Mouse (Mus musculus) left cerebral cortex, adult 2 months (tissue): Measurements from ENCODE around the gene Panx2. TPM values are rescaled to one million over a fixed set of nuclear protein-coding genes. Genes with fewer than 3 reads are reported as not detected.
A peak's percentile ranks its signal among the peaks of the same experiment; 100 is the strongest.

Experiments used
- DNase-seq, 2 experiments: peaks; one replicate each; pipeline ENCODE4 v3.0.0; 2021 to 2022; ENCODE audit warnings: low spot score in 2 of 2, mixed read lengths in 1 of 2; ENCODE audit errors: extremely low spot score in 1 of 2
- H3K27ac ChIP-seq: fragments of 200-600 bp; 2 replicates; pipeline ENCODE4 v1.8.1; 2022
- H3K4me3 ChIP-seq: fragments of 200-600 bp; 2 replicates; pipeline ENCODE4 v1.8.1; 2022
- CTCF ChIP-seq: fragments of 200-600 bp; IDR thresholded peaks from 2 replicates; pipeline ENCODE4 v1.8.1; 2022; ENCODE audit warnings: antibody characterized with exemption, mild to moderate bottlenecking, moderate library complexity
- intact Hi-C: fragments of 180-260 bp; cut with DNase I; formaldehyde crosslinking; loops from one replicate; pipeline ENCODE4 v1.15.1; 2025
- total RNA-seq, 2 experiments: library from RNA; stranded (reverse); gene quantifications; 2 replicates each; pipeline ENCODE4 v1.2.3; 2021

Panx2 gene
- total RNA-seq, 2 experiments from 2014 or later: 99.1 to 121 TPM

GRCm38 (mm10) chr15:89103921-89104320, 44.4 kb downstream of the Panx2 start:
- Histone ChIP-seq H3K27ac (peak overlapping the region; percentile 71), H3K4me3 (no peak overlapping the region)
- TF ChIP-seq CTCF: no peak; the same call in 1 of the 2 replicates
- no peak for DNase-seq
- intact Hi-C loops: no loop called here

GRCm38 (mm10) chr15:89104425-89104824, 44.9 kb downstream of the Panx2 start:
- Histone ChIP-seq H3K27ac (peak overlapping the region; percentile 71), H3K4me3 (no peak overlapping the region)
- intact Hi-C loops: no loop called here
- DNase-seq: peak in 1 of 2 experiments; percentile 59
- TF ChIP-seq CTCF: no peak

- intact Hi-C loops: loop anchor here (5.0 kb wide), 1 partner anchor 174 kb away; no protein-coding TSS in a partner anchor
- Histone ChIP-seq H3K27ac (peak overlapping the region; percentile 50; the same call in 1 of the 2 replicates), H3K4me3 (no peak overlapping the region)
- DNase-seq: peak in 1 of 2 experiments; percentile 57
- TF ChIP-seq CTCF: peak; percentile 16; the same call in 1 of the 2 replicates
Observed at GRCm38 (mm10) chr15:89106073-89106472, 46.5 kb downstream of the Panx2 start.

- DNase-seq: no peak
- no peak for TF ChIP-seq CTCF
- intact Hi-C loops: loop anchor here (5.0 kb wide), 1 partner anchor 175 kb away; no protein-coding TSS in a partner anchor
- Histone ChIP-seq H3K4me3 (no peak overlapping the region), H3K27ac (peak overlapping the region; percentile 34; the same call in 1 of the 2 replicates)
Observed at GRCm38 (mm10) chr15:89106976-89107375, 47.4 kb downstream of the Panx2 start.

DNA sequence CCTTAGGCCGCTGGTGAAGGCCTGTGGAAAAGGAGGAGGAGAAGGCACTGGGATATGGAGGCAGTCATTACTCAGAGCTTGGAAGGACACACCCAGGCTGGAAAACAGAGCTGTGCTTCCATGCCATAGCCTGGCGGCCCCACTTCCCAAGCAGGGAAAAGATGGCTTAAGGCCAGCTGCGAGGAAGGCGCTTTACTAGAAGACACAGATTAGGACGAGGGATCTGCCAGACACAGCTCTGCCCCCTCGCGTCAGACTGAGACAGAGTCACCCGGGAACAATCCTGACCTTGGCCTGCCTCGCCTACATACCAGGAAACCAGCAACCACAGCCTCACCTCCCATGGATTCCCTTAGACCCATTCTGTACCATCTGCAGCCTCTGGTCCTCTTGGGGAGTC, 50.6 kb downstream of the Panx2 start:
- no peak; the same call in 1 of the 2 replicates for TF ChIP-seq CTCF
- intact Hi-C loops: no loop called here
- no peak for DNase-seq

GRCm38 (mm10) chr15:89118007-89118406, 58.5 kb downstream of the Panx2 start:
- no peak for DNase-seq
- Histone ChIP-seq H3K27ac (no peak overlapping the region), H3K4me3 (no peak overlapping the region)
- peak; percentile 29 for TF ChIP-seq CTCF
- intact Hi-C loops: no loop called here

More for the DNA sequence above, 50.6 kb downstream of the Panx2 start:
- H3K4me3 ChIP-seq: no peak overlapping the region
- H3K27ac ChIP-seq: no peak overlapping the region

GRCm38 (mm10) chr15:89122649-89123366, 63.3 kb downstream of the Panx2 start, which contains the start of gene Tubgcp6:
TSS of gene Tubgcp6 (minus strand) at chr15:89123112.
- H3K27ac ChIP-seq: peak within 1 kb of the TSS; percentile 93
- no peak for TF ChIP-seq CTCF
- peak; percentile 96 to 97 for DNase-seq

More at GRCm38 (mm10) chr15:89122649-89123366, 63.3 kb downstream of the Panx2 start, which contains the start of gene Tubgcp6:
- intact Hi-C loops: loop anchor here (2.0 kb wide), 1 partner anchor 74 kb away; the partner anchor contains the start of gene Dennd6b
- peak within 1 kb of the TSS; percentile 94 for H3K4me3 ChIP-seq

Other genes with a start within 250 kb of the Panx2 start
- 10 to 100 TPM; 13.3 to 14.4 TPM for gene Alg12, start 240.4 kb upstream of the Panx2 start, total RNA-seq
- gene Creld2, start 240.1 kb upstream of the Panx2 start, total RNA-seq: 10 to 100 TPM; 22.1 to 26.3 TPM
- 10 to 100 TPM; 46.8 to 50.0 TPM for gene Pim3, start 197.5 kb upstream of the Panx2 start, total RNA-seq
- gene Ttll8, start 105.3 kb upstream of the Panx2 start, total RNA-seq: 1 to 10 TPM; 1.2 to 2.4 TPM
- 100 to 1,000 TPM; 107 TPM for gene Mlc1, start 80.7 kb upstream of the Panx2 start, total RNA-seq
- not detected for gene Mov10l1, start 76.8 kb upstream of the Panx2 start, total RNA-seq
- 10 to 100 TPM; 17.5 to 20.5 TPM for gene Trabd, start 15.4 kb downstream of the Panx2 start, total RNA-seq
- gene Selenoo, start 29.4 kb downstream of the Panx2 start, total RNA-seq: 10 to 100 TPM; 21.1 to 21.3 TPM
- gene Tubgcp6, start 63.4 kb downstream of the Panx2 start, total RNA-seq: 10 to 100 TPM; 34.7 to 35.3 TPM
- 10 to 100 TPM; 16.8 to 17.3 TPM for gene Hdac10, start 69.0 kb downstream of the Panx2 start, total RNA-seq
- 1 to 10 TPM; 8.3 to 9.3 TPM for gene Mapk12, start 81.0 kb downstream of the Panx2 start, total RNA-seq
- 10 to 100 TPM; 61.8 to 63.5 TPM for gene Mapk11, start 89.9 kb downstream of the Panx2 start, total RNA-seq
- gene Plxnb2, start 121.1 kb downstream of the Panx2 start, total RNA-seq: 10 to 100 TPM; 49.4 to 53.3 TPM
- gene Dennd6b, start 136.8 kb downstream of the Panx2 start, total RNA-seq: 10 to 100 TPM; 52.2 to 53.9 TPM
- 100 to 1,000 TPM; 161 to 171 TPM for gene Ppp6r2, start 151.8 kb downstream of the Panx2 start, total RNA-seq